Mouse (Mus musculus): ENCODE measurements around the gene Gmeb2.

Gmeb2 gene

DNA sequence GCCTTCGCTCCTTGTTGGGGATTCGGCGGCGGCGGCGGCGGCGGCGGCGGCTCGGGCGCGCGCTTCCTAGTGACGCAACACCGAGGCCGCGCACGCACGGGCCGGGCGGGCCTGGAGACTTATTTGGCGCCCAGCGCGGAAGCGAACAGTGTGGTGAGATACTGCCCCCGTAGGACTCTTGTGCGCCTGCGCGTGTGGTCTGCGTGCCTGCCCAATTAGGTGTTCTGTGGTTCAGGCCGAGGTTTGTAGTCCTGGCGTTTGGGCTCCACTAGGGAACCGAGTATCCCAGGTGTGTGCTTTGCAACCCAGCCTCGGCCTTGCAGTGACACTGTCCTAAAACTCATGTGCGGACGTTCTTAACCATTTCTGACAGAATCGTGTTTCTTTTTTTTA is at the start of gene Gmeb2:
Gene Gmeb2, minus strand, starts transcription at position 78 of the 393 bp plus-strand sequence.
- peak; percentile 97 for DNase-seq (ENCODE audit: low read depth, low spot score)

GRCm38 (mm10) chr2:181334023-181334422 is 46.2 kb upstream of the Gmeb2 start:
- peak; percentile 74 for DNase-seq (ENCODE audit: low read depth, low spot score)

- DNase-seq (ENCODE audit: low read depth, low spot score), result no peak
Measured at GRCm38 (mm10) chr2:181332542-181332941, 44.7 kb upstream of the Gmeb2 start.

DNA sequence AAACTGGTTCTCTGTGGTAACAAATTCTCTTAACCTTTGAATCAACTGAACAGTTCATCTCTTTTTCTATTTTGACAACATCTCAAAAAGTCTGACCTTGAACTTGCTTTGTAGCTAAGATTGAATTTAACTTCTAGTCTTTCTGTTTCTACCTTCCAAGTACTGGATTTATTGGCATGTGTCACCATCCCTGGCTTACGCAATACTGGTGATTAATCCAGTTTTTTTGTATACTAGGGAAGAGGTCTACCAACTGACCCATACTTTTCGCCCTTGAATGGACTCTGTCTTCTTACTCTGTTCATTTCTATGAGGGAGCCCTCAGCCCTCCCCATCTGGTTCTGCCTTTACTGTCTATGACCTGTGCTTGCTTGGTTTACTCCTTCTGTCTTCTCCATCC is 38.3 kb upstream of the Gmeb2 start:
- DNase-seq (ENCODE audit: low read depth, low spot score), result no peak

- no peak for DNase-seq (ENCODE audit: low read depth, low spot score)
Measured at GRCm38 (mm10) chr2:181322136-181322535, 34.3 kb upstream of the Gmeb2 start.

DNA sequence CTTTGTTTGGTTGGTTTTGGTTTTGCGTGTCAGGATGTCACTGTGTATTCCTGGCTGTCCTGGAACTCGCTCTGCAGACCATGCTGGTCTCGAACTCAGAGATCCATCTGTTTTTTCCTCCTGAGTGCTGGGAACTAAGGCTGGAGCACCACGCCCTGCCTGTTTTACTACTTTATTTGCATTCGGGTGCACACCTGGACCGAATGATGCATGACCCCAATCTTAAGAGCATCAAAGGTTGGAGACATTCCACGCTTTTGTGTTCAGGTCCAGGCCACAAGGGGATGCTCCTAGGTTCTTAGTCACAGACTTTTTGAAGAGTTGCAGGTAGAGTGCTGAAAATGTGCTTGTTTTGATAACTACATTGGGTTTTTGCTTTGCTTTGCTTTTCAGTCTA is 32.3 kb upstream of the Gmeb2 start:
- no peak for DNase-seq (ENCODE audit: low read depth, low spot score)

DNA sequence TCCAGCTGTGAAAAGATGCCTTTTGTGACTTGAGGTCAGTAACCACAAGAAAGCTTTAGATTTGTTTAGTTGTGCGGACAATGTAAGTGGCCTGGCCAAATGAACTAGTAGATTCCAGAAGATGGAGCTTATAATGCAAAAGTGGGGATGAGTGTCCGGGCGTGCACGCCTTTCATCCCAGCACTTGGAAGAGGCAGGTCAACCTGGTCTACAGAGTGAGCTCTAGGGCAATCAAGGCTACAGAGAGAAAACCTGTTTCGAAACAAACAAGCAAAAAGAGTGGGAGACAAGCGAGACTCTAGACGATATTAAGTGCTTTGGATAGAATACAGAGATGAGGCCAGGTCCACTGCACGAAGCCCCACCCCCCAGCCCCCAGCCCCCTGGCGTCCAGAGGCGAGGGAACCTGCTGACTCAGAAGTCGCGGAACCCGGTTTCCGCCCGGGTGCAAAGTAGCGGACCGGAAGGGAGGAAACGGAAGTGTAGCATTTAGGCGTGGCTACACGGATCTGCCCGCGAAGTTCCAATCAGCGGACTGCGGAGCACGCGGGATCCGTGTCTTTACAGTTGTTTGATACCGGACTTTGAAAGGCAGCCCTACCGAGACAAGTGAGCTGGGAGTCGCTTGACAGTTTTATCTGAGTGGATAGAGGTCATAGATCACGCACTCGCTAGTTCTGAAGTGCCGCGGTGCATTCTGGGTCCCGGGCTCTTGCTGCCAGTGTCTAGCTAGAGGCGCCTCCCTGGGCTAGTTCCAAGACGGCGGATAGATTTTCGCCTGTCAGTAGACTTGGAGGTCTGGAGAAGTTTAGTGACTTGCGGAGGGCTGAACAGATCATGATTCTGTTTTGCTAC is 31.6 kb upstream of the Gmeb2 start, which contains the start of gene Rtel1:
Gene Rtel1, plus strand, starts transcription at position 492 of the 855 bp plus-strand sequence.
- DNase-seq (ENCODE audit: low read depth, low spot score), result peak; percentile 88

DNA sequence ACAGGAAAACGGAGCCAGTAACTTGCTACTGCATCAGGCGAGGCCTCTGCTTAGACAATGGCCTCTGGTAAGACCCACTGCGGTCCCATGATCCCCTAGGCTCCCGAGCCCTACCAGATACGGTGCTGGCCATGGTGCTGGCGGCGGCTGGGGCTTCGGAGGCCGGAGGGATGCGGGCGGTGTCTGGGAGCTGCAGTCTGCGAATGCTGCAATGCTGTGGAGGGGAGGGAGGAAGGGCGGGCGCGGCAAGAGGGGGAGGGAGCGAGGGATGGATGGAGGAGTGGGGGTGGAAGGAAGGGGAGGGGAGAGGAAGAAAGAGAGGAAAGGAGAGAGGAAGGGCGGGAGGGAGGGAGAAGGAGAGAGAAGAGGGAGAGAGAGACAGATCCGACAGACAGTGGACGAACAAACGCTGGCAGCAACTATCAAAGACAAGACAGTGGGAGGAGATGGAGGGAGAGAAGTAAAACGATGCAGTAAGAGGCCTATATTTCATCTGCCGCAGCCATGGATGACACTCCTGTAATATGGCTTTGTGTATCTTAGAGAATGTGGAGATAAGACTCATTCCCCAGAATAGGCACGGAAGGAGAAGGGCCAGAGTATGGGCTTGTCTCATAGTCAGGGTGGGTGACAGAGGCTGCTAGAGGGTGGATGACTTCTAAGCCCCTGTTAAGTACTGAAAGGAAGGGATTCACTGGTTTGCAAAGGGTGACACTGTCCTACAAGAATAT is 26.4 kb upstream of the Gmeb2 start, which contains the start of gene Stmn3:
Gene Stmn3, minus strand, starts transcription at position 421 of the 731 bp plus-strand sequence.
- no peak for DNase-seq (ENCODE audit: low read depth, low spot score)

DNA sequence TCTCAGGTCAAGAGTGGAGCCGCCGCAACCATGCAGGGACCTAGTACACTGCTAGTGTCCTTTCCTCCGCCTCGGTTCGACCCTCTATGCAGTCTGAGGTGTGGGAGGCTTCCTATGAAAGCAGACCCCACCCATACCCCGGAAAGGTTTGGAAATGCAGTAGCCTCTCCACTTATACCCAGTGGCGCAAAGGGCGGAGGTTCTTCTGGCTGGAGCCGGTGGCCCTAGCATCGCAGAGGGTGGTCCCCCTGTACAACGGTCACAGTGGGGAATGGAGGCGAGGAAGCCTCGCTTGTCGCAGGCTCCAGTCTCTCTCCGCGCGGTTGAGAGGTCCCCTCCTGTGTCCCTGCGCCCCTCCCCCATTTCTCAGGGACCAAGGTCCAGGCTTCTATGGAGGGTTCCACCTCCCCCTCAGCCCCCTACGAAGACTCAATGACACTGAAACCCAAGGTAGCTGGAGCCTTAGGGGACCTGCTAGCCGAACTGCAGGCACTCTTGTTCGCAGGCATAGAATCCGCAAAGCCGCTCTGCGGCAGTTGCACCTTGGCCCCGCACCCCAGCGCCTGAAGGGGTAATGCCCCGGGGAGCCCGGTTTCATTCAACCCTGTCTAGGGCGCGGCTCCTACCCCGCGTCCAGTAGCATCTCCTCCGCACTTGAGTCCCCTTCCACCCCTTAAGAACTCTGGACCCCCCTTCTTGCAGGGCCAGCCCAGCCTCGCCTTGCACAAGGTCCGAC is 25.7 kb upstream of the Gmeb2 start:
- DNase-seq (ENCODE audit: low read depth, low spot score), result no peak

GRCm38 (mm10) chr2:181313006-181313343 is 25.1 kb upstream of the Gmeb2 start:
- no peak for DNase-seq (ENCODE audit: low read depth, low spot score)

DNA sequence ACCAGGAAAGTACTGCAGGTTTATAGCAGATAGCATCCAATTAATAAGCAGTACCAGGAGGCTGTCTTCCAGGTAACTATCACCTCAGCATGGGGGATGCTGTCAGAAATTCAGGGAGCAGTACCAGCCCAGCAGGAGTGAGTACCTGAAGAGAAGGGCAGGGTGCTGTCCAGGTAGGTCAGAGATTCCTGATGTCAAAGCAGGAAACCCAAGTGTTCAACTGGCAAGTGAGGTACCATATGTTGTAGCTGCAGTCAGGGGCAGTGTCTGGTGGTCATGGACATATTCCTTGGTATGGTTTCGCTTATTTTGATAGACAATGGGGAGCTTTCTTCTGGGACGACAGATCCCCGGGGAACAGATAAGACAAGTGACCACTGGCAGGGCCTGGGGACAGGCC is 24.6 kb upstream of the Gmeb2 start:
- no peak for DNase-seq (ENCODE audit: low read depth, low spot score)

DNA sequence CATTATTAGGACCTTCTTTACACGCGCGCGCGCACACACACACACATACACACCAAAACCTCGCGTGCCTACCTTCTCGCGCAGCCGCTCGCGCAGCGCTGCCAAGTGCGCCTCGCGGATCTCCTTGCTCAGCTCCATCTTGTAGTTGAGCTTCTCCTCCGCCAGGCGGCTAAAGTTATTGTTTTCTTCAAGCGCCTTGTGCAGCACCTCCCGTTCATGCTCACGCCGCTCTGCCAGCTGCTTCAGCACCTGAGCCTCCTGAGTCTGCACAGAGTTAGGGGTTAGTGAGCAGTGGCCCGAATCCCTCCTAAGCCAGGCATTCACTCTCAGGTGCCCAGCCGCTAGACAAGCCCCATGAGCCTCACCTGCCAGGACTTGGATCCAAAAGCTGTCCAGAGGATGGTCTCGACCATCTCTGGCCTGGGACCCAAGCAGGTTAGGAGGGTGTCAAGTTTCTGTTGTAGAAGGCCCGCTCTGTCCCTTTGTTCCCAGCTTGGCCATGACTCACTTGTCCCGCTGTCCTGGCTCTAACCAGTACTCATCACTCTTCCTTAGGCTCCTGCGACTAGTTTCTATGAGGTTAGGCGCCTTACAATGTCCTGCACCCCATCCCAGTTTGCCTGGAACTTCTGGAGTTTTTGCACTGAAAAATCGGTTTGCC is 19.4 kb upstream of the Gmeb2 start:
- peak; percentile 61 for DNase-seq (ENCODE audit: low read depth, low spot score)

GRCm38 (mm10) chr2:181304944-181305343 is 17.1 kb upstream of the Gmeb2 start:
- no peak for DNase-seq (ENCODE audit: low read depth, low spot score)

GRCm38 (mm10) chr2:181302041-181302440 is 14.2 kb upstream of the Gmeb2 start:
- no peak for DNase-seq (ENCODE audit: low read depth, low spot score)

DNA sequence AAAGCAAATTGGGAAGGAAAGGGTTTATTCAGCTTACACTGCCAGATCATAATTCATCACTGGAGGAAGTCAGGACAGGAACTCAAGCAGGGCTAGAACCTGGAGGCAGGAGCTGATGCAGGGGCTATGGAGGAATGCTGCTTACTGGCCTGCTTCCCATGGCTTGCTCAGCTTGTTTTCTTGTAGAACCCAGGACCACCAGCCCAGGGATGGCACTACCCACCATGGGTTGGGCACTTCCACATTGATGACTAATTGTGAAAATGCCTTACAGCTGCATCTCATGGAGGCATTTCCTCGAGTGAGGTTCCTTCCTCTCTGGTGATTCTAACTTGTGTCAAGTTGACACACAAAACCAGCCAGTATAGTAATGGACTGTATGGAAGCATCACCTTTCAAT is 3.1 kb upstream of the Gmeb2 start:
- no peak for DNase-seq (ENCODE audit: low read depth, low spot score)

DNA sequence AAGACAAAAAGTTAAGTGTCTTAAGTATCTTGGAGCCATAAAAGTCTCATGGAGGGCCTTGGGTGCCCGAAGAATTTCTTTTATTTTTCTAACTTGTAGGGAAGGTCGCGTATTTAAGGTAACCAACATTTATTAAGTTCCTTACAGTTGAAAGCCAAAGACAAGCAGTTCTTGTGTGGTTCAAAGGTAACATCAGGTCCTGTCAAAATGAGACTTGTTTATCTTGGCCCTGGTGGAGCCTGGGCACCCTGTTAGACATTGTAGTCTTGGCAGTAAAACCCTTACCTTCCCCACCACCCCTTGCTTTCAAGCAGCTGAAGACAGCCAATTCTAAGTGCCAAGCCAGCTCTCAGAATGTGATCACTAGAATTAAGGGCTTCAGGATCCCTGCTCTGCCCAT is 856 bp upstream of the Gmeb2 start:
- DNase-seq (ENCODE audit: low read depth, low spot score), result no peak

DNA sequence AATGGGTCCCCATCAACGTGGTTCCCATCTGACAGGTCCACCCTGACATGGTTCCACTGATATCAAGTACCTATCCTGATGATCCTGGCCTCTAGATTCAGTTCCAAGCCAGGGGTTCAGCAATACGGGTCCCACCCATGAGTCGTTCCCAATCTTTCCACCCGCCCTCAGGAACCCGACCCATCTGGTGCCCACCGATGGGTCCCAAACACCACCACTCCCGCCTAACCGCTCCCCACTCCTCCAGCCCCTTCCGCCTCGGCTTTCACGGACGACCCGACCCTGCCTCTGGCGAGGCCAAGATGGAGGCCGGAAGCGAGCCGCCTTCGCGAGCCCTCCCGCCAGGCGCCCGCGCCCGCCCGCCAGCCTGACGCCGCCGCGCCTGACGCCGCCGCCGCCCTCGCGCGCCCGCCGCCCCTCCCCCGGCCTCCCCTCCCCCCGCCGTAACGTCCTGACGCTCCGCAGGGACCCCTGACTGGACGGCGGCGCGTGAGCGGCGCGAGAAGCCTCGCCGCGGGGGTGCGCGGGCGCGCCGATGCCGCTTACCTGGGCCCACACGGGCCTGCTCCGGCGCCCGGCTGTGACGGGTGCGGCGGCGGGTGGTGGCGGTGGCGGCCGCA is 387 bp downstream of the Gmeb2 start:
- peak; percentile 88 for DNase-seq (ENCODE audit: low read depth, low spot score)

DNA sequence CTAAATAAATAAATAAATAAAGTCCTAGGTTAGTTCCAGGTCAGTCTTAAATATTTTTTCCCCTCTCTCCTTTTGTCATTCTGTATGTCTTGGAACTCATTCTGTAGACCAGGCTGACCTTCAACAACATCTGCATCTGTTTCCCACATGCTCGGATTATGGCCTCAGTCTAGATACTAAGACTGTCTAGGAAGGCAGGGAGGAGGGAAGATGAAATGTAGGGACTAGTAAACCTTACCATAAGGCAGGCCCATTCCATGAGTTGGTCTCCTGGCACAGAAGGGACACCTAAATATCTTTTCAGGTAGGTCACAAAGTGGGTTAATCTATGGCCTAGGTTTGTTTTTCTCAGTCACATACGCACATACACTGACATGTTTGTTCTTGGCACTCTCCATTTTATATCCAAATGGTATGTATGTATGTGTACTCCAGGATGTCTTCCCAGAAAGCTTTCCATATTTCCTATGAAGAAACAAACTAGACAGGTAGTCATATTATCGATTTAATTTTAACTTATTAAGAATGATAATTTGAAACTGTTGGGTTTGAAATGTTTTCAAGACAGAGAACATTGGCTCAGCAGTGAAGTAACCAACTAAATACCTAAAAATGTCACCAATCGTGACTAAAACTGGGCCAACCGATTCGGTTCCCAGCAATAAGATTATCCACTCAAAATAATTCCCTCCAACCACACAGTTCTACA is 1.1 kb downstream of the Gmeb2 start:
- DNase-seq (ENCODE audit: low read depth, low spot score), result no peak

- DNase-seq (ENCODE audit: low read depth, low spot score), result no peak
Measured at GRCm38 (mm10) chr2:181279968-181280367, 7.9 kb downstream of the Gmeb2 start.

DNA sequence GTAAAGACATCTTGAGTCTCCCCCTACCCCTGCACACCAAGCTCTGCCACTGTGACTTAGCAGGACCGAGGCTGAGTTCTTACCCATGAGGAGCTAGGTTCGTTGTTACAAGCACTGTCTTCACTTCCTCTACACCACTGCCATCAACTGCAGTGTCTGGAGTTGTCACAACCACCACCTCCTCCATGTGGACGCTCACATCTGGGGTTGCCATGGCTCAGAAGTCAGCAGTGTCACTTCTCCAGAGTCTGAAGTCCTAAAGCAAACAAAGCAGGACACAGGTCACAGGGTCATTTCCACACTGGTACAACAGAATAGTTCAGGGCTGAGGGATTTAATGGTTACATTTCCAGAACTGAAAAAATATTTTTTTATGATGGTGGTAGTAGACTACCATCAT is 10.0 kb downstream of the Gmeb2 start:
- no peak for DNase-seq (ENCODE audit: low read depth, low spot score)

DNA sequence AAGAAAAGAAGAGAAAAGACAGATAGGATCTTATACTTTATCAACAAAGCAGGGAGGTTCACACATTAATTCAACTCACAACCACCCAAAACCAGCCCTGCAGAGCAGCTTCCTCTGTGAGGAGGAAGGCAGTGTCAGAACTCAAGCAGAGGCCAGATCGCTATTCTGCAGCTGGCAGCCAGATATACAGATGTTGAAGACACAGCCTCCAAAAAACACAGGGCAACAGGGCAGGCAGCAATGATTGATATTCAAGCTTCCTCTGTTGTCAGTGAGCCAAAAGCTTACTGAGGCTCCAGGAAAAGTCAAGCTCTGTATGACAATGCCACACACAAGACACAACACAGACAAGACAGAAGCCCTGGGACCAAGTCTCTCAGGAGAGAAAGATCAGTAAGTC is 11.1 kb downstream of the Gmeb2 start:
- DNase-seq (ENCODE audit: low read depth, low spot score), result no peak

All from CD4-positive helper T cell, adult 2 months (primary cell).